Mouse (Mus musculus) liver, embryonic 14.5 days (tissue): ENCODE measurements around the gene Adamts20.

ENCODE experiments used
- CTCF ChIP-seq: IDR thresholded peaks from 2 replicates; pipeline ENCODE4 v1.5.1; 2016; ENCODE audit warnings: antibody characterized with exemption, low read depth, control low read depth
- EP300 ChIP-seq: IDR thresholded peaks from 2 replicates; pipeline ENCODE4 v1.6.1; 2016; ENCODE audit warnings: antibody characterized with exemption, low read depth

DNA sequence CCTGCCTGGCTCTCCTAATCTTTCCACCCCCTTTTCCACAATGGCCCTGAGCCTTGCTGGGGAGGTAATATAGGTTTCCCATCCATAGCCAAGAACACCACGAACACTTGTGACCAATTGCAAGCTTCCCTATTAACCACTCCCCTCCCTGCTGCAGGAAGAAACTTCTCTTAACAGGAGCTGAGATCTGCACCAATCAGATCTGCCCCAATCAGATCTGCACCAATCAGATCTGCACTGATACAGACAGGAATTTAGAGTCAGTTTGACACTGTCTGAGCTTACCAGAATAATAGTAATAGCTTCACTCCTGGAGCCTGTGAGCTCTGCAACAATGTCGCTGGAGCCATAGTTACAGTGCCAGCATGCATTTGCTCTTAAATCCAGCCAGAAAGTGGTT, 58.9 kb downstream of the Adamts20 start:
- no peak for TF ChIP-seq CTCF
- TF ChIP-seq EP300: no peak
